Mouse (Mus musculus) heart, postnatal 25 days (tissue): ENCODE data around the gene Arpc1a. TPM values are rescaled to one million over a fixed set of nuclear protein-coding genes. Genes with fewer than 3 reads are reported as not detected.
"Not testable (repeated sequence)": the region's sequence is repeated elsewhere in the genome, so short reads cannot be mapped to it uniquely, and the experiment has no call there.

Experiments used
- DNase-seq: peaks from one replicate; pipeline ENCODE4 v3.0.0; 2022; ENCODE audit warnings: low spot score
- intact Hi-C: fragments of 180-260 bp; cut with DNase I; formaldehyde crosslinking; loops from one replicate; pipeline ENCODE4 v1.15.1; 2025
- total RNA-seq, 2 experiments: library from RNA; stranded (reverse); gene quantifications; 2 replicates each; pipeline ENCODE4 v1.2.3; 2021

Arpc1a gene
- total RNA-seq, 2 experiments from 2014 or later, result 56.8 to 68.1 TPM

- intact Hi-C loops, DNase-seq: not testable (repeated sequence)
These were observed 17.8 kb downstream of the Arpc1a start for GRCm38 (mm10) chr5:145101451-145101850.

DNA sequence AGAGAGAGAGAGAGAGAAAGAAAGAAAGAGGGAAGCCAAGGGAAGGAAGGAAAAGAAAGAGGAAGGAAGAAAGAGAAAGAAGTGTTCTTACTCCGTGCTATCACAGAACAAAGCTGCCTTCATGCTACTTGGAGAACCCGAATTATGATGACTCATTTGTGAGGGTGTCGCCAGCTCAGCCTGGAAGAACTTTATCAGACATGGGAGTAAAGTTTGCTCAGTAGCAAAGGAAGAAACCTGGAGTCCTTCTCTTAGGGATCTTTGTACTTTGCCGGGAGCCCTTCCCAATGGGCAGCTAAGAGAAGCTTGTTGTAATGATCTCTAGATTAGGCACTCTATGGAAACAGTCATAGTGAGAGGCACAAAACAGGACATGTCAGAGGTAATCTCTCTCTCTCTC is 19.1 kb downstream of the Arpc1a start:
- DNase-seq, result no peak
- intact Hi-C loops, result no loop called here

- DNase-seq, result no peak
- intact Hi-C loops, result no loop called here
These were observed 20.7 kb downstream of the Arpc1a start for GRCm38 (mm10) chr5:145104328-145104727.

- intact Hi-C loops, result no loop called here
These were observed 22.2 kb downstream of the Arpc1a start for GRCm38 (mm10) chr5:145105694-145106275.

GRCm38 (mm10) chr5:145110401-145110800 is 26.8 kb downstream of the Arpc1a start:
- no peak for DNase-seq
- intact Hi-C loops, result no loop called here

More at GRCm38 (mm10) chr5:145105694-145106275, 22.2 kb downstream of the Arpc1a start:
- DNase-seq, result no peak

- intact Hi-C loops, result no loop called here
These were observed 28.9 kb downstream of the Arpc1a start for GRCm38 (mm10) chr5:145112566-145112965.

GRCm38 (mm10) chr5:145113416-145113815 is 29.8 kb downstream of the Arpc1a start:
- intact Hi-C loops, result no loop called here
- no peak for DNase-seq

More at GRCm38 (mm10) chr5:145112566-145112965, 28.9 kb downstream of the Arpc1a start:
- no peak for DNase-seq

DNA sequence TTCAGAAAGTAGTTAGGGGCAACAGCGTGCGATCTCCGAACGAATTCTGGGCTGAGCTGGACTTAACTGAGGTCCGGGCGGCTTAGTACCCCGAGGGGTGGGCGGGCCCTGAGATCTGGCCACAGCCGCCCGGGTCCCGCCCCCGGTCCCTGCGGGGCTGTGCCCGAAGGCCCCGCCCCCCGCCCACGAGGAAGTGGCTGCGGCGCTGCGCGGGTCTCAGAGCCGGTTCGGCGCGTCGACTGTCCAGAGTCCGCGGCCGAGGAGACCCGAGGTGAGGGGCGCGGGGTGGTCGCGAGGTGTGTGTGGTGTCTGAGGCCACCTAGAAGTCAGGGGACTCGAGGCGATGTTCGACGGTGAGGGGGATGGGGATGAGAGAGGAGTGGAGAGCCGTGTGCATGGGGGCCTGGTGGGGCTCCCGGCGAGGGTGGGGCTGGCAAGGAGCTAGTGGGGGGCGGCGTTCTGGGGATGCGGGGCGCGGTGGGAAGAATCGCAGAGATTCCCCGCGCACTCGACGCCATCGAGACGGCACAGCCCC is 30.5 kb downstream of the Arpc1a start, which contains the start of gene Arpc1b:
Gene Arpc1b (plus strand): TSS at position 145 of the 535 bp plus-strand sequence.
- intact Hi-C loops, result loop anchor here (2.0 kb wide), 1 partner anchor 31 kb away; the partner anchor contains the start of gene Arpc1a

DNA sequence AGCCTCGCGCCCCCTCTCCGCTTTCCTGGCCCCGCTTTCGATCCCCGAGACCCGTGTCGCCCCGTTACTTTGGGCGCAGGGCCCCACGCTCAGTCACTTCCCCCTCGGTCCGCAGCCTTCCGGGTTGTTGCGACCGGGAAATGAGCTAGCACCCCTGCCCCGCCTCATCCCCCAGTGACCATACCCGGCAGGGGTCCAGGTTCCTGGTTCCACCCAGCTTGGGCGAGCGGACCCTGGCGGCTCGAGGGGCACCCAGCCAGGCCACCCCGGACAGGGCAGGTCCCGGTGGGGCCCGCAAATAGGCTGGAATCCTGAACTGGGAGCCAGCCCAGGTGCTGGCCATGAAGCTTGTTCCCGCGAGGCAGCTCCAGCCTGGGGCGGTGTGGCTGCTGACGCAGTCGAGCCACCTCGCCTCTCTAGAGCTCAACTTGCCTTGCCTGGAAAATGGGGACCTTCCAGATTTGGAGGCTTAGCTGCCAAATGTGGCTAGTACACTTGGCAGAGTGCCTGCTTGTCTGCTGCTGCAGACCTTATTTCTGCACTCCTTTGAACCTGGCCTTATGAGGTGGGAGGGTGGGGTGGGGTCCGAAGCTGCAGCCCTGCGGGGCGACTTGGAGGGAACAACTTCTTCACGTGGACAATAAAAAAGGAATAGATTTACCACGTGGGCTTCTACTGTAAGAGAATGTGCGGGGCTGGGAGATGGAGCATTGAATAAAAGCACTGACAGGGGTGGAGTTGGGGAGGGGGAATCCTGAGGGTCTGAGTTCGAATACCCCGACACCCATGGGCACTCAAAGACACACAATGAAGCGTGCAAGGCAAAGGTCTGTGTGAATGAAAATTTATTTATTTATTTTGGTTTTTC is 31.2 kb downstream of the Arpc1a start:
- DNase-seq, result peak; percentile 81
- intact Hi-C loops, result loop anchor here (2.0 kb wide), 1 partner anchor 32 kb away; the partner anchor contains the start of gene Arpc1a

More for the DNA sequence above, 30.5 kb downstream of the Arpc1a start, which contains the start of gene Arpc1b:
- DNase-seq, result peak; percentile 69

DNA sequence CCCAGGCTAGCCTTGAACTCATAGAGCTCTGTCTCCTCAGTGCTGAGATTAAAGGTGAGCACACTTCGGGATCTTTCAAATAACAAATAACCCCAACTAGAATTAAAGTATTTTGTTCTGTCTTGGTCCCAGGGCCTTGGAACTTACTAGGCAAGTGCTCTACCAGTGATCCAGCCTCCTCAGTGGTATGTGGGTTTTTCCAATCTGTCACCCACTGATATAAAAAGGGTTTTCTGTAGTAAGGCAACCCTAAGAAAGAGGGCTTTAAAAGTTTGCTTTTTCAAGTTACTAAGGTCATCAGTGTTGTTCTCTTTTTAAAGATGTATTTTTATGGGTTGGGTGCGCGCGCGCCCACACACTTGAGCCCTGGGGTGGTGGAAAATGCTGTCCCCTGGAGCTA is 32.1 kb downstream of the Arpc1a start:
- DNase-seq, result no peak
- intact Hi-C loops, result loop anchor here (2.0 kb wide), 1 partner anchor 33 kb away; the partner anchor contains the start of gene Arpc1a

GRCm38 (mm10) chr5:145116316-145116715 is 32.7 kb downstream of the Arpc1a start:
- intact Hi-C loops, result no loop called here
- DNase-seq, result peak; percentile 77

DNA sequence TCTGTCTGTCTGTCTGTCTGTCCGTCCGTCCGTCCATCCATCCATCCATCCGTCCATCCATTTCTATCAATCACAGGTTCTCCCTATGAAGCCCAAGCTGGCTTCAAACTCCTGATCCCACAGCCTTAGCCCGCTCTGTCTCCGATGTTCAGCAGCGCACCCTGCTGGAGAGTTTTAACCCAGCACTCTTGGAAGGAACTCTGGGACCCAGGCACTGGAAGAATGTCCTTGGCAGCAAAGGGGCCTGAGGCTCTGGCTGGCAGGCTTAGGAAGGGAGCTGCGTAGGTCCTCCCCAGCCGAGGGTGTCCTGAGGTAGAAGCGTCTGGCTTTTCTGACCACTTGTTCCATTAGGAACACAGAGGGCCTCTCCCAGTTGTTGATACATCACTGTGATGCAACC is 33.3 kb downstream of the Arpc1a start:
- intact Hi-C loops, result no loop called here
- peak; percentile 66 for DNase-seq

DNA sequence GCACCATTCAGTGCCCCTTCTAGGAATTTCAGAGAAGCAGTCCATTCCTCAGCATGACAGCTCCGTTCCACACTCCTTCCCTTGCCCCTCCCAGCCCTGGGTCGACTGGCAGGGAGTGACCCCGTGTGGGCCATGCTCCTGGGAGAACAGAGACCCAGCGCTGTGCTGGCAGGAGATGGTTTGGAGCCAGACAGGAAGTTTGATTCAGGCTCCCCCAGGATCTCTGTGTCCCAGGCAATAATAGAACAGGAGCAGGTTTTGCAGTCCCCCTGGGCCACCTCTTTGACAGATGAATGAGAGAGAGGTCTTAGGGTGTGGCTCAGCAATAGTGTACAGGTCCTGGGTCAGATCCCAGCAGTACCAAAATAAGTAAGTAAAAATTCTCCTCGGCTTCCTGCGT is 34.4 kb downstream of the Arpc1a start:
- no peak for DNase-seq
- intact Hi-C loops, result loop anchor here (2.0 kb wide), 1 partner anchor 21 kb away; no protein-coding TSS in a partner anchor

DNA sequence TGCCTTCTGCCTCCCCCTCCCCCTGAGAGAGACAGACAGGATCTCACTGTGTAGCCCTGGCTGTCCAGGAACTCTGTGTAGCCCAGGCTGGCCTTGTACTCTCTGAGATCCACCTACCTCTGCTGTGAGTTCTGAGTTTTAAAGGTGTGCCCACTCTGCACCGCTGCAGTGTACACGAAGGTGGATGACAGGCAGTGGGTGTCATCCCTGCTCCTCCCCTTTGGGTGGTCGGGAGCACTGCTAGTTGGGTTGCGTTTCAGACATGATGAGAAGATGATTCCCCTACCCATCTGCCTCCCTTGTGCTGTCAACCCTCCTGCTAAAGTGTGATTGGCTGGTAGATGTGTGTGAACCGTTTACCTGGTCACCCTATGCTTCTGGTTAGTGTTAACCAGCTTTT is 34.8 kb downstream of the Arpc1a start:
- no peak for DNase-seq
- intact Hi-C loops, result loop anchor here (2.0 kb wide), 1 partner anchor 20 kb away; no protein-coding TSS in a partner anchor

DNA sequence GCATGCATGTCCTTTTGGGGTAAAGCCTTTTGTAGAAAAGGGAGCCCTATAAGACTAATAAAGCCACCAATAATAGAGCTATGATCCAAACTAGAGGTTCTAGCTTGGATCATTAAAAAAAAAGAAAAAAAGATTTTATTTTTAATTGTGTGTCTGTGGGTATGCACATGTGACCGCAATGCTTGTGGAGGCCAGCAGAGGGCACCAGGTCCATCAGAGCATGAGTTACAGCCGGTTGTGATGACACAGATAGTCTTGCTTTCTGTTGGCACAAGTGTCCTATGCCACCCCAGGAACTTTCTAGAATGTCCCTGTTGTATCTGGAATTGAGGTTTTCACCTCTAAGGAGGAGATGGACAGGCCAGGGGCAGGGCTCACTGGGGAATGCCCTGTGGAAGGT is 35.8 kb downstream of the Arpc1a start:
- no peak for DNase-seq
- intact Hi-C loops, result loop anchor here (2.0 kb wide), 1 partner anchor 19 kb away; no protein-coding TSS in a partner anchor

DNA sequence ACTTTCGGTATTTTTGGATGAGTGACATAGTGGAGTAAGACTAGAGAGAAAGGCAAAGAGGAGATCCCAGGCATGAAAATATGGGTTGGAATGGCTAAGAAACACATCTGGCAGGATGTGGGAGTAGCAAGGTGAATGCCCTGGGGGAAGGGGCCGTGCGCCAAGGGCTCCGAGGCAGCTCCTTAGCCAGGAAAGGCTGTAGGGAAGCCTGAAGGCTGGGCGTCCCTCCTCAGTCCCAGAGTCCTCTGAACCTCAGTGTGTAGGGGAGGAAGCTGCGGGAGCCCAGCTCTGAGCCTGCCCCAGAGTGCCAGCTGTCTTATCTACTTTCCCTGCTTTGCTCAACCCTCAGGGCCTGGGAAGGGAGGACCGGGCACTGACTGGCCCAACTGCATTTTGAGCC is 37.3 kb downstream of the Arpc1a start:
- intact Hi-C loops, result no loop called here

DNA sequence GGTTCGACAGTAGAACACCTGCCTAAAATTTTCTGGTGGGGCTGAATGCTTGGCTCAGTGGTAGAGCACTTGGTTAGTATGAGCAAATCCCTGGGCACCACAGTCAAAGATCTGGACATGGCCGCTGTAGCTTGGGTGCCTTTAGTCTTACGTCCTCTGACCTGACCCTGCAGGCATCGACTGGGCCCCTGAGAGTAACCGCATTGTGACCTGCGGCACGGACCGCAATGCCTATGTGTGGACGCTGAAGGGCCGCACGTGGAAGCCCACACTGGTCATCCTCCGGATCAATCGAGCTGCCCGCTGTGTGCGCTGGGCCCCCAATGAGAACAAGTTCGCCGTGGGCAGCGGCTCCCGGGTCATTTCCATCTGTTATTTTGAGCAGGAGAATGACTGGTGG is 39.8 kb downstream of the Arpc1a start:
- intact Hi-C loops, result no loop called here

More for the DNA sequence above, 37.3 kb downstream of the Arpc1a start:
- no peak for DNase-seq

GRCm38 (mm10) chr5:145126580-145126979 is 43.0 kb downstream of the Arpc1a start:
- intact Hi-C loops, result no loop called here
- no peak for DNase-seq

More for the DNA sequence above, 39.8 kb downstream of the Arpc1a start:
- DNase-seq, result no peak

- intact Hi-C loops, result no loop called here
- no peak for DNase-seq
These were observed 45.5 kb downstream of the Arpc1a start for GRCm38 (mm10) chr5:145129124-145129523.

GRCm38 (mm10) chr5:145129773-145130172 is 46.1 kb downstream of the Arpc1a start:
- DNase-seq, intact Hi-C loops: not testable (repeated sequence)
